Mouse (Mus musculus): ENCODE data around the gene Dcst2. TPM values are rescaled to one million over a fixed set of nuclear protein-coding genes. Genes with fewer than 3 reads are reported as not detected.

The Dcst2 gene
- polyA plus RNA-seq, 1 experiment from 2014 or later, result 0.19 TPM

GRCm38 (mm10) chr3:89419571-89419970 is 57.8 kb downstream of the Dcst2 start:
- H3K27me3 ChIP-seq, result no peaks in the 10 kb centered on the region
- H3K4me3 ChIP-seq, result peak overlapping the region; percentile 67
- no peaks in the 10 kb centered on the region for H3K9me3 ChIP-seq
- peaks cover 32% of the 10 kb centered on the region for H3K36me3 ChIP-seq
- peaks cover 44% of the 10 kb centered on the region for H3K4me1 ChIP-seq
- H3K27ac ChIP-seq, result peak overlapping the region; percentile 100
- no peak for ATAC-seq (ENCODE audit: borderline replicate concordance, extremely low read depth, low FRiP score, low TSS enrichment)
- peak overlapping the region; percentile 64 for H3K9ac ChIP-seq
- H3K4me2 ChIP-seq, result peak overlapping the region; percentile 81
- 0% methylated on average over 9 of the region's 9 CpGs for WGBS

GRCm38 (mm10) chr3:89419981-89420380 is 58.2 kb downstream of the Dcst2 start:
- peak overlapping the region; percentile 100 for H3K27ac ChIP-seq
- H3K27me3 ChIP-seq, result no peaks in the 10 kb centered on the region
- H3K4me1 ChIP-seq, result peaks cover 44% of the 10 kb centered on the region
- H3K4me2 ChIP-seq, result peak overlapping the region; percentile 81
- H3K9me3 ChIP-seq, result no peaks in the 10 kb centered on the region
- ATAC-seq (ENCODE audit: borderline replicate concordance, extremely low read depth, low FRiP score, low TSS enrichment), result no peak
- H3K4me3 ChIP-seq, result peak overlapping the region; percentile 67
- H3K9ac ChIP-seq, result peak overlapping the region; percentile 38
- H3K36me3 ChIP-seq, result peaks cover 32% of the 10 kb centered on the region
- WGBS, result 15% methylated on average over 3 of the region's 3 CpGs

DNA sequence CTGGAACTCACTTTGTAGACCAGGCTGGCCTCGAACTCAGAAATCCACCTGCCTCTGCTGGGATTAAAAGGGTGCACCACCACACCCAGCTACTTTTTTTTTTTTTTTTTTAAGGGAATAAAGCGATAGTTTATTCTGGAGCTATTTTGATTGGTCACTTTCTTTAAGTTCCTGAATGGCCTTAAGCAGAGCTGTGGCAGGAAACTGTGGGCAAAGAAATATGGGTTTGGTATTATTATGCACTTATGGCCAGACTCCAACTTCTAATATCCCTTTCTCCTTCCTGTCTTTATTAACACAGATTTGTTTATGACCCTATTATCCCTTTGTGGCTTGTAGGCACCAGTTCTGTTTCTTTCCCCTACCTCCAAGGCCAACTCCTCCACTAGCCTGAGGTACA is 58.6 kb downstream of the Dcst2 start:
- H3K27me3 ChIP-seq, result no peaks in the 10 kb centered on the region
- H3K4me2 ChIP-seq, result peak overlapping the region; percentile 81
- peaks cover 32% of the 10 kb centered on the region for H3K36me3 ChIP-seq
- no peak for ATAC-seq (ENCODE audit: borderline replicate concordance, extremely low read depth, low FRiP score, low TSS enrichment)
- WGBS, result 36% methylated on average over 2 of the region's 2 CpGs
- H3K9ac ChIP-seq, result no peak overlapping the region
- peak overlapping the region; percentile 100 for H3K27ac ChIP-seq
- H3K9me3 ChIP-seq, result no peaks in the 10 kb centered on the region
- peaks cover 44% of the 10 kb centered on the region for H3K4me1 ChIP-seq
- peak overlapping the region; percentile 52 for H3K4me3 ChIP-seq

GRCm38 (mm10) chr3:89421002-89421774 is 59.4 kb downstream of the Dcst2 start:
- ATAC-seq (ENCODE audit: borderline replicate concordance, extremely low read depth, low FRiP score, low TSS enrichment), result peak; percentile 84
- Histone ChIP-seq H3K4me1 (peaks cover 44% of the 10 kb centered on the region), H3K9ac (peak overlapping the region; percentile 62), H3K4me3 (peak overlapping the region; percentile 52), H3K27ac (peak overlapping the region; percentile 100), H3K4me2 (peak overlapping the region; percentile 81), H3K27me3 (no peaks in the 10 kb centered on the region), H3K36me3 (peaks cover 32% of the 10 kb centered on the region), H3K9me3 (no peaks in the 10 kb centered on the region)
- 2% methylated on average over 11 of the region's 11 CpGs for WGBS

- peak overlapping the region; percentile 81 for H3K4me2 ChIP-seq
- no peaks in the 10 kb centered on the region for H3K9me3 ChIP-seq
- 8% methylated on average over 22 of the region's 22 CpGs for WGBS
- peak overlapping the region; percentile 100 for H3K27ac ChIP-seq
- no peak for ATAC-seq (ENCODE audit: borderline replicate concordance, extremely low read depth, low FRiP score, low TSS enrichment)
- peak overlapping the region; percentile 52 for H3K4me3 ChIP-seq
- peaks cover 40% of the 10 kb centered on the region for H3K4me1 ChIP-seq
- peaks cover 37% of the 10 kb centered on the region for H3K36me3 ChIP-seq
- H3K9ac ChIP-seq, result peak overlapping the region; percentile 62
- no peaks in the 10 kb centered on the region for H3K27me3 ChIP-seq
Measured at GRCm38 (mm10) chr3:89421810-89422473, 60.2 kb downstream of the Dcst2 start.

DNA sequence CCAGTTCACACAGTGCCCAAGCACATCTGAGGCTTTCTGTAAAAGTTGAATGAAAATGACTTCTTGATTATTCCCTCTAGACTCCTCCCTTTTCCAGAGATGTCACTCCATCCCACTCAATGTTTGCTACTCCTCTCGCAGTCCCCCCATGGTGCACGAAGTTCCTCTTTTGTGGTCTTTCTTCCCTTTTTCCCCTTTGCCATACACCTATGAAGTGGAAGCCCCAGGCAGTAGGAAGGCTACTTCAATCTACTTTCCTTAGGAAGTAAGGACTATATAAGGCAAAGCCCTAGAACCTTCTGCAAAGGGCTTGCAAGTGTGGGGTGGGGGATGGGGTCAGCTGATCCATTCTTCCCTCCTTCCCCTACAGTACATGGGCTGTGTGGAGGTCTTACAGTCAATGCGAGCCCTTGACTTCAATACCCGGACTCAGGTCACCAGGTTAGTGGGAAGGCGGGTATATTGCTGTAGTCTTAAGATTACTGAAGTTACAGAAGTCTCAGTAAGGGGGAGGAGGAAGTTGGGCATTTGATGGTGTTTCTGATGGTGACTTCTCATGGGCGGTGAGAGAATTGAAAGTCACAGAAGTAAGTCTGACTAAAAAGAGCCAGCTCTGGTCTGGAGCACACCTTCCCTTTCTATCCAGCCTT is 60.9 kb downstream of the Dcst2 start:
- no peaks in the 10 kb centered on the region for H3K9me3 ChIP-seq
- H3K4me3 ChIP-seq, result peak overlapping the region; percentile 52
- no peak for ATAC-seq (ENCODE audit: borderline replicate concordance, extremely low read depth, low FRiP score, low TSS enrichment)
- WGBS, result 64% methylated on average over 6 of the region's 6 CpGs
- peaks cover 34% of the 10 kb centered on the region for H3K4me1 ChIP-seq
- H3K27me3 ChIP-seq, result no peaks in the 10 kb centered on the region
- H3K27ac ChIP-seq, result peak overlapping the region; percentile 100; the same call in 1 of the 2 replicates
- H3K36me3 ChIP-seq, result peaks cover 45% of the 10 kb centered on the region
- peak overlapping the region; percentile 81 for H3K4me2 ChIP-seq
- H3K9ac ChIP-seq, result peak overlapping the region; percentile 62; the same call in 1 of the 2 replicates

DNA sequence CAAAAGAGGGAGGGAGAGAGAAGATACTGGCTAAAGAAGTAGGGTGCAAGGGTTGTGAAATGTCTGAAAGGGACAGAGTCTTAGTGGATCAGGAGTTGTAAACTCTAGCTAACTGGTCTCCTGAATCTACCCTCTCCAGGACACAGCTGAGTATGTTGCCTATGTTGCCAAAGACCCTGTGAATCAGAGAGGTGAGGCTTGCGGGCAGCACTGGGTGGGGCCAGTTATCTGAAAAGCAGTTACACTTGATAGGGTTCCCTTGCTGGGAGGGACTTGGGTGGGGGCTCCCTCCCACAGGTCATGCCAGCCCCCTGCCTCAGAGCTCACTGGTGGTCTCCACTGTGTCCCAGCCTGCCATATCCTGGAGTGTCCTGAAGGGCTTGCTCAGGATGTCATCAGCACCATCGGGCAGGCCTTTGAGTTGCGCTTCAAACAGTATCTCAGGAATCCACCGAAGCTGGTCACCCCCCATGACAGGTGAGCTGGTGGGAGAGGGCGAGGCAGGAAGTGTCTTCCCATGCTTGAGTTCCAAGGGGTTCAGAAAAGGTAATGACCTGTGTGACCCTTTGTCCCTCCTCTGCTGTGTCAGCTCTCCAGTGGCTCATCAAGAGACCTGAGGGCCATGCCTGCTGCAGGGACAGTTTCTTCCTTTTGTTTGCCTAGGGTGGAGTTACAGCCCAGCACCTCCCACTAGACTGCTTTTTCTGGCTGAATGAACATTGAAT is 62.8 kb downstream of the Dcst2 start:
- Histone ChIP-seq H3K27ac (no peak overlapping the region), H3K36me3 (peaks cover 51% of the 10 kb centered on the region), H3K9ac (no peak overlapping the region), H3K4me1 (peaks cover 34% of the 10 kb centered on the region), H3K9me3 (no peaks in the 10 kb centered on the region), H3K27me3 (no peaks in the 10 kb centered on the region), H3K4me2 (no peak overlapping the region), H3K4me3 (no peak overlapping the region)
- 78% methylated on average over 5 of the region's 5 CpGs for WGBS
- ATAC-seq (ENCODE audit: borderline replicate concordance, extremely low read depth, low FRiP score, low TSS enrichment), result no peak

- WGBS, result 79% methylated on average over 5 of the region's 5 CpGs
- H3K27me3 ChIP-seq, result no peaks in the 10 kb centered on the region
- peaks cover 51% of the 10 kb centered on the region for H3K36me3 ChIP-seq
- H3K9me3 ChIP-seq, result no peaks in the 10 kb centered on the region
- ATAC-seq (ENCODE audit: borderline replicate concordance, extremely low read depth, low FRiP score, low TSS enrichment), result no peak
- H3K27ac ChIP-seq, result no peak overlapping the region
- no peak overlapping the region for H3K9ac ChIP-seq
- no peak overlapping the region for H3K4me3 ChIP-seq
- H3K4me1 ChIP-seq, result peaks cover 32% of the 10 kb centered on the region
- H3K4me2 ChIP-seq, result no peak overlapping the region
Measured at GRCm38 (mm10) chr3:89425141-89425525, 63.4 kb downstream of the Dcst2 start.

GRCm38 (mm10) chr3:89425876-89426275 is 64.1 kb downstream of the Dcst2 start:
- ATAC-seq (ENCODE audit: borderline replicate concordance, extremely low read depth, low FRiP score, low TSS enrichment), result no peak
- no peak overlapping the region for H3K9ac ChIP-seq
- H3K4me3 ChIP-seq, result no peak overlapping the region
- H3K4me1 ChIP-seq, result peaks cover 26% of the 10 kb centered on the region
- H3K27ac ChIP-seq, result no peak overlapping the region
- H3K4me2 ChIP-seq, result no peak overlapping the region
- no peaks in the 10 kb centered on the region for H3K9me3 ChIP-seq
- H3K36me3 ChIP-seq, result peaks cover 51% of the 10 kb centered on the region
- WGBS, result 85% methylated on average over 4 of the region's 4 CpGs
- no peaks in the 10 kb centered on the region for H3K27me3 ChIP-seq

All from lung, embryonic 15.5 days (tissue).